Mouse (Mus musculus) kidney, embryonic 16.5 days (tissue): ENCODE data around the gene Mtg1. TPM values are rescaled to one million over a fixed set of nuclear protein-coding genes. Genes with fewer than 3 reads are reported as not detected.

Experiments used
- ATAC-seq: fragments of 200-750 bp; cut with Nextera tagmentation; 2 replicates; pipeline ENCODE4 v1.8.0; 2017; ENCODE audit warnings: moderate TSS enrichment; ENCODE audit not compliant: low FRiP score, low TSS enrichment
- H3K27ac ChIP-seq: fragments of 300-500 bp; sonication (generic); 2 replicates; pipeline ENCODE4 v1.5.1; 2014; ENCODE audit warnings: low read length
- H3K27me3 ChIP-seq: fragments of 300-500 bp; sonication (generic); 2 replicates; pipeline ENCODE4 v1.6.1; 2014; ENCODE audit warnings: low read length, control low read depth, mixed read lengths; ENCODE audit not compliant: insufficient read depth
- H3K36me3 ChIP-seq: fragments of 300-500 bp; sonication (generic); 2 replicates; pipeline ENCODE4 v1.6.1; 2014; ENCODE audit warnings: low read length, control low read depth, mixed read lengths; ENCODE audit not compliant: insufficient read depth
- H3K4me1 ChIP-seq: fragments of 300-500 bp; sonication (generic); 2 replicates; pipeline ENCODE4 v1.6.1; 2014; ENCODE audit warnings: low read length, control low read depth, mixed read lengths; ENCODE audit not compliant: insufficient read depth
- H3K4me2 ChIP-seq: fragments of 300-500 bp; sonication (generic); replicated peaks from 2 replicates; pipeline ENCODE4 v1.6.1; 2014; ENCODE audit warnings: low read depth, low read length
- H3K4me3 ChIP-seq: fragments of 300-500 bp; sonication (generic); 2 replicates; pipeline ENCODE4 v1.5.1; 2014; ENCODE audit warnings: mild to moderate bottlenecking, low read length
- H3K9ac ChIP-seq: fragments of 300-500 bp; sonication (generic); replicated peaks from 2 replicates; pipeline ENCODE4 v1.6.1; 2014; ENCODE audit warnings: low read length
- H3K9me3 ChIP-seq: fragments of 300-500 bp; sonication (generic); 2 replicates; pipeline ENCODE4 v1.6.1; 2016; ENCODE audit warnings: low read length, control low read depth
- WGBS: fragments of 180-500 bp; shearing (Covaris S2); extraction: QIAGEN DNeasy Blood & Tissue Kit; methylation state at CpG from one replicate; pipeline ENCODE4 v1.1.7; 2014; 5-methylcytosine and 5-hydroxymethylcytosine counted together
- polyA plus RNA-seq: library from polyadenylated mRNA; unstranded; fragments of >200 nt; fragmentation: Nextera tagmentation; extraction: Ambion mirVana; gene quantifications from 2 replicates; pipeline ENCODE4 v1.2.1, GENCODE M21; 2015

Gene Mtg1
- polyA plus RNA-seq, 1 experiment from 2014 or later: 33.8 TPM

DNA sequence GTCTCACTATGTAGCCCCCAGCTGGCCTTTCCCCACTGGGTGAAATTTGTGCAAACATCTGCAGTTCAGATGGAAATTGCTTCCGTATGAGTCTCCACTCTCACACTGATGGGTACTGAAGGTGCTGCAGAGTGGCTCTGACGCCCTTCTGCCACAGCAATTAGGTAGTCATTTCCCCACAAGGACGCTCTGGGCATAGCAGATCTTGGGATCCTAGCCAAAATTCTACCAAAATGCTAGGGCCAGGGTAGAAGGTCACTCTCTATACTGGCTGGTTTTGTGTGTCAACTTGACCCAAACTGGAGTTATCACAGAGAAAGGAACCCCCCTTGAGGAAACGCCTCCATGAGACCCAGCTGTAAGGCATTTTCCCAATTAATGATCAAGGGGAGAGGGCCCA is 33.4 kb upstream of the Mtg1 start:
- WGBS: 87% methylated on average over 4 of the region's 4 CpGs

DNA sequence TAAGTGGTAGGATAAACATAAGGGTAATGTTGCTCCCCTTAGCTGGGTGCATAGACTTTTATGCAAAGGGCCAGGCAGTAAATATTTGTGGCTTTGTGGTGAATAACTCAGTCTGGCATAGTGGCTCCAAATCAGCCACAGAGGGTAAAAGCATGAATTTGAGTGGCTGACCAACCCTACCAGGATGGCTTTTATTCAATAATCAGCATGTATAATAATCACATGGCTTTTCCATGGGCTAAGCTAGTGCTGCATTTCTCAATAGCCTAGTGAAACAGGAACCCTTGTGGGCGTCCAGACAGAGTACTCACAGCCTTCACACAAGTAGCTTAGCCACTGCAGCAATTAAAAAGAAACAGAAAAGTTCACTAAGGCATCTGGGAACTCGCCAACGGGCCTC is 25.4 kb upstream of the Mtg1 start:
- Histone ChIP-seq H3K4me1 (peaks cover under 1% of the 10 kb centered on the region; the same call in 1 of the 2 replicates), H3K4me3 (no peak overlapping the region), H3K36me3 (peaks cover 55% of the 10 kb centered on the region), H3K27ac (no peak overlapping the region), H3K4me2 (no peak overlapping the region), H3K27me3 (no peaks in the 10 kb centered on the region), H3K9me3 (no peaks in the 10 kb centered on the region), H3K9ac (no peak overlapping the region)
- ATAC-seq: no peak
- WGBS: 64% methylated on average over 3 of the region's 3 CpGs

More for the DNA sequence above, 33.4 kb upstream of the Mtg1 start:
- H3K9ac ChIP-seq: no peak overlapping the region
- peaks cover 33% of the 10 kb centered on the region for H3K36me3 ChIP-seq
- no peak overlapping the region for H3K4me3 ChIP-seq
- H3K4me2 ChIP-seq: no peak overlapping the region
- ATAC-seq: no peak
- peaks cover 12% of the 10 kb centered on the region for H3K4me1 ChIP-seq
- no peak overlapping the region for H3K27ac ChIP-seq
- H3K27me3 ChIP-seq: no peaks in the 10 kb centered on the region
- H3K9me3 ChIP-seq: no peaks in the 10 kb centered on the region

DNA sequence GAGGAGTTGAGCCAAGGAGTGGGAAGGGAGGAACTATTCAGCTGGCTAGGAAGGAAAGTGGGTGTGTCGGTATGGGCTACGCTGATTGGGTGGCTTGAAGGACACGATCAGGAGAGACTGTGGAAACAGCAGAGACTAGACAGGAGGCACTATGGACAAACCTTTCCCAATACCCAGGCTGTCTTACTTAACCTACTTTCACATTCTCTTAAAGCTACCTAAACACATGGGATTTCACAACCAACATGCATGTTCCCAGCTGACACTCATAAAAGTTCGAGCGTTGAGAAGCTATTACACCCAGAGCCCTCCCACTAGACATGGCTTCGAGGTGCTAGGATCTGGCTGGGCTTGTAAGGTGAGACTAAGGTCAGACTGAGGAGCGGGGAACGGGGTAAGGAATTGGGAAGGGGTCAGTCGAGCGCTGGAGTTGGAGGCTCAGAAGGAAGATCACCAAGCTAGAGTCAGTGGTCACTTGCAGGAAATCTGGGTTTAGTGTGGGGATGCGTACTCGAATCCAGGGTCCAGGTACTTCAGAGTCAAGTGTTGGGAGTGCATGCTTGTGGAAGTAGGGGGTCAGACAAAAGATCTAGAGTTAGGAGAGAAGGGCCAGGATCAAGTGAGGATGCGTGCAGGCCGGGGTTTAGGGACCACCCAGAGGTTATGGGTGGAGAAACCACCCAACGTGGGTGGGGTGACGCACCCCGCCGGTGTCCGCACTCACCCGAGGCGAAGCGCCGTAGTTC is 21.6 kb upstream of the Mtg1 start, which contains the start of gene Paox:
Gene Paox (plus strand): TSS at position 217 of the 746 bp plus-strand sequence.
- Histone ChIP-seq H3K27me3 (no peaks in the 10 kb centered on the region), H3K9ac (peak within 1 kb of the TSS; percentile 91), H3K9me3 (no peaks in the 10 kb centered on the region), H3K4me3 (peak within 1 kb of the TSS; percentile 88), H3K4me1 (peaks cover 3% of the 10 kb centered on the region; the same call in 1 of the 2 replicates), H3K36me3 (peaks cover 19% of the 10 kb centered on the region), H3K27ac (peak within 1 kb of the TSS; percentile 91), H3K4me2 (peak within 1 kb of the TSS; percentile 96)
- peak; percentile 83 for ATAC-seq
- 1% methylated on average over 23 of the region's 23 CpGs for WGBS

DNA sequence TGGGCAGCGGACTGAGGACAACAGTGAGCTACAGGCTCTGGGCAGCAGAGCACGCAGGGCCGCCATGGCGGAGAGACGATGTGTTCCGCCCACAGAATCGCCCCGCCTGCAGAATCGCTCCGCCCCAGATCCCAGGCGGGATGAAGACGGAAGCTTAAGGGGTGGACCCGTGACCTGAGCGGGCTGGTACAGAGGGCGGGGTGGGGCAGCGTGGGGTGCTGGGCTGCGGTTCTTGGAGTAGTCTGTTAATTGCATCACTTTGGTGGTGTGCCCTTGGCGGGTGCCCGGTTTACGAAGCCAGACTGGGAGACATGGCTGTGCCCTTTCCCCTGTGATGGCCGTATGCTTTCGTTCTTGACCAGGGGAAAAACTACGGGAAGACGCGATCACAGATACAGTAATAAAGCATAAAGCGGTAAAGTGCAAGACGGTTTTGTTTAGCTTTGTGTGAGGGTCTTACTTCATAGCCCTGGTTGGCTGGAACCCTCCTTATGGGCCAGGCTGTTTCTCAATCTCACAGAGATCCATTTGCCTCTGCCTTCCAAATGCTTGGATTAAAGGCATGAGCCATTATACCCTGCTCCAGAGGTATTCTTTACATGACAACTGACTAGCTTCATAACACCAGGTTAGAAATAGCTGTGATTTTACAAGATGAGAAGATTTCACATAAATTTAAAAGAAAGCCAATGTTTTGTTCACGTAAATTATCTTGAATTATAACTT is 20.9 kb upstream of the Mtg1 start, which contains the start of gene Echs1:
Gene Echs1 (minus strand): TSS at position 148 of the 726 bp plus-strand sequence.
- H3K4me1 ChIP-seq: peaks cover 3% of the 10 kb centered on the region; the same call in 1 of the 2 replicates
- peak within 1 kb of the TSS; percentile 96 for H3K4me2 ChIP-seq
- H3K9me3 ChIP-seq: no peaks in the 10 kb centered on the region
- WGBS: 4% methylated on average over 28 of the region's 28 CpGs
- H3K4me3 ChIP-seq: peak within 1 kb of the TSS; percentile 88
- peak within 1 kb of the TSS; percentile 91 for H3K27ac ChIP-seq
- H3K27me3 ChIP-seq: no peaks in the 10 kb centered on the region
- peak; percentile 97 for ATAC-seq
- peaks cover 12% of the 10 kb centered on the region for H3K36me3 ChIP-seq
- peak within 1 kb of the TSS; percentile 91 for H3K9ac ChIP-seq

DNA sequence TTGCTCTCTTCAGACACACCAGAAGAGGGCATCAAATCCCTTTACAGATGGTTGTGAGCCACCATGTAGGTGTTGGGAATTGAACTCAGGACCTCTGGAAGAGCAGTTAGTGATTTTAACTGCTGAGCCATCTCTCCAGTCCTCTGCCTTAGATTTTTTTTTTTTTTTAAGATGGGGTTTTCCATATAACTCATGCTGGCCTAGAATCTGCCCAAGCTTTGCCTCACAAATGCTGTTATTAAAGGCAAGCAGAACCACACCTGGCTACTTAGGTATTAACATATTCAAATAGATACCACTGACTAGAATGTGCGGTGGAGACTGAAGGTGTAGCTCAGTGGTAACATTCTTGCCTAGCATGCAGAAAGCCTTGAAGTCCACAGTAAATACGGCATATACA is 16.9 kb upstream of the Mtg1 start:
- no peaks in the 10 kb centered on the region for H3K27me3 ChIP-seq
- H3K36me3 ChIP-seq: no peaks in the 10 kb centered on the region
- H3K27ac ChIP-seq: no peak overlapping the region
- ATAC-seq: no peak
- H3K9ac ChIP-seq: no peak overlapping the region
- no peak overlapping the region for H3K4me3 ChIP-seq
- H3K9me3 ChIP-seq: no peaks in the 10 kb centered on the region
- 88% methylated on average over 2 of the region's 2 CpGs for WGBS
- peaks cover 7% of the 10 kb centered on the region for H3K4me1 ChIP-seq
- no peak overlapping the region for H3K4me2 ChIP-seq

DNA sequence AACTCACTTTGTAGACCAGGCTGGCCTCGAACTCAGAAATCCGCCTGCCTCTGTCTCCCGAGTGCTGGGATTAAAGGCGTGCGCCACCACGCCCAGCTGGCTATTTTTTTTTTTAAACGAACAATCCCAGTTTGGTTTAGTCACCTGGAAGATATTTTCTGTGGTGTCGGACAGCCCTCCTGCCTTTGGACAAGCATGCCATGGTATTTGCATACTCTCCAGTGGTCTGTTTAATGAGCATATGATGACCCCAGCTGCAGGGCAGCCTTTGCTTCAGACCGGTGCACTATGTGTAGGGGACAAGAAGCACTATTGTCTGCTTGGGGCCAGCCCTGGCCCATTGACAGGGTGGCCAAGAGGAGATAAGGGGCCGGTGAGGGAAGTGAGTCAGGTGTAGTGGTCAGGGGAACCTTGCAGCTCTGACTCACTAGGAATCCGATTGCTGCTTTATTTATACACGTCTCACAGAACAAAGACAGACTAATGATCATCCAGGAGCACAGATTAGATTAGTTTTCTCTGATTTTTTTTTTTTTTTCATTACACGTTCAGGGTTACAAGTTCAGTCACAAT is 15.9 kb upstream of the Mtg1 start:
- no peaks in the 10 kb centered on the region for H3K27me3 ChIP-seq
- H3K9ac ChIP-seq: no peak overlapping the region
- peaks cover 10% of the 10 kb centered on the region for H3K4me1 ChIP-seq
- no peak overlapping the region for H3K27ac ChIP-seq
- no peaks in the 10 kb centered on the region for H3K9me3 ChIP-seq
- H3K4me3 ChIP-seq: no peak overlapping the region
- no peak overlapping the region for H3K4me2 ChIP-seq
- H3K36me3 ChIP-seq: no peaks in the 10 kb centered on the region
- ATAC-seq: no peak
- 80% methylated on average over 13 of the region's 13 CpGs for WGBS

DNA sequence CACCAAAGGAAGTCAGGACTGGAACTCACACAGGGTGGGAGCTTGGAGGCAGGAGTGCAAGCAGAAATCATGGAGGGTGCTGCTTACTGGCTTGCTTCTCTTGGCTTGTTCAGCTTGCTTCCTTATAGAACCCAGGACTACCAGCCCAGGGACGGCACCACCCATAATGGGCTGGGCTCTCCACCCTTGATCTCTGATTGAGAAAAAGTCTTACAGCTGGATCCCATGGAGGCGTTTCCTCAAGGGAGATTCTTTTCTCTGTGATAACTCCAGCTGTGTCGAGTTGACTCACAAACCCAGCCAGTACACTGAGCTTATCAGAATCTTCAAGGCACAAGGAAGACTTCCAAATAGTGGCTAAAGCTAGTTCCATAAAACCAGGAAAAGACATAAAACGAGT is 14.6 kb upstream of the Mtg1 start:
- no peaks in the 10 kb centered on the region for H3K27me3 ChIP-seq
- no peaks in the 10 kb centered on the region for H3K36me3 ChIP-seq
- ATAC-seq: no peak
- no peaks in the 10 kb centered on the region for H3K9me3 ChIP-seq
- H3K9ac ChIP-seq: no peak overlapping the region
- 34% methylated on average over 4 of the region's 4 CpGs for WGBS
- no peak overlapping the region for H3K27ac ChIP-seq
- peaks cover 10% of the 10 kb centered on the region for H3K4me1 ChIP-seq
- H3K4me2 ChIP-seq: no peak overlapping the region
- H3K4me3 ChIP-seq: no peak overlapping the region

DNA sequence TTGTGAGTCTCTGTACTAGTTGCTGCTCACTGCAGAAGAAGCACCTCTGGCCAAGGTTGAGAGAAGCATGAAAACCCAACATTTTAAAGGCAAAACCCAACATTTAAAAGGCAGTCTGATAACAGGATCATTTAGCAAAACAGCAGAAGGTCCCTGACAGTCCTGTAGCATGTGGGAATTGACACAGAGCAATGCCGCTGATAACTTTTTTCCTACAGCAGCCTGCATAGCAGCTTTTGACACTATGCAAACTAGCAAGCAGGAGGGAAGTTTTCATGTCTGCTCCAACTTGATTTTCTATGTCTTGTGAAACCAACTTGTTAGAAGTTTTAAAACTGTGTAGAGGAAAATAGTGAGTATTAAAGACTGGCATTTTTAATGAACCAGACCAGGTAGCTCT is 13.0 kb upstream of the Mtg1 start:
- 96% methylated on average over 1 of the region's 1 CpGs for WGBS
- ATAC-seq: no peak
- peaks cover 10% of the 10 kb centered on the region for H3K4me1 ChIP-seq
- H3K27me3 ChIP-seq: no peaks in the 10 kb centered on the region
- H3K9ac ChIP-seq: no peak overlapping the region
- no peaks in the 10 kb centered on the region for H3K9me3 ChIP-seq
- H3K4me2 ChIP-seq: no peak overlapping the region
- H3K27ac ChIP-seq: no peak overlapping the region
- peaks cover 2% of the 10 kb centered on the region; the same call in 1 of the 2 replicates for H3K36me3 ChIP-seq
- H3K4me3 ChIP-seq: no peak overlapping the region

DNA sequence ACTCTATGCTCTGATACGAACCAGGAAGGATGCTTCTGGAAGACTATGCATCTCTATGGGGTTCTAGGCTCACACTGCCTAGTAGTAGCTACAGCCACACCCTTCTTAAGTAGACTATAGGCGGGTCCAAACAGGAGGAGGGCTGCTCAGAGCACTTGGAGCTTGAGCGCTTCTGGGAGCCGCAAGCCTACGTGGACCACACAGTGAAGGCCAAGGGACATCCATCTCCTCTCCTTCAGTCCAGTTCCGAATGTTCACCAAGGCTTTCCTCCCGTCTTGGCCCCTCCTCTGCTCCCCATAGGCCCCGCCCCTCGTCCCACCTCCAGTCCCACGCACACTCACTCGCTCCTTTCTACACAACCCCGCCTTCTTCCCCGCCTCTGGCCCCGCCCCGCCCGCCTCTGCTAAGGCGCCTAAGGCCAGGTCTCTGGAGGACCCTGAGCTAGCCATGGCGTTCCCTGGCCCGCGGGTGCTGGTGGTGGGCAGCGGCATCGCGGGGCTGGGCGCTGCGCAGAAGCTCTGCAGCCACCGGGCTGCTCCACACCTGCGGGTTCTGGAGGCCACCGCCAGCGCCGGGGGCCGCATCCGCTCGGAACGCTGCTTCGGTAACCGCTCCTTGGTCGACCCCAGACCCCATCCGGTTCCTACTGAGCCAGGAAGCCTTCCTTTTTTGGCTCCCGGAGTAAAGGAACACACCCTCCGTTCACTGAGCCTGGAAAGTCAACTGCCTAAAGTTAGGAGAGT is 11.9 kb upstream of the Mtg1 start:
- peak; percentile 98 for ATAC-seq
- no peaks in the 10 kb centered on the region for H3K9me3 ChIP-seq
- peak overlapping the region; percentile 95 for H3K9ac ChIP-seq
- H3K4me2 ChIP-seq: peak overlapping the region; percentile 88
- peaks cover 10% of the 10 kb centered on the region for H3K4me1 ChIP-seq
- H3K4me3 ChIP-seq: peak overlapping the region; percentile 90
- WGBS: 1% methylated on average over 40 of the region's 40 CpGs
- H3K27ac ChIP-seq: peak overlapping the region; percentile 73; the same call in 1 of the 2 replicates
- H3K36me3 ChIP-seq: peaks cover 11% of the 10 kb centered on the region
- no peaks in the 10 kb centered on the region for H3K27me3 ChIP-seq
